Mouse (Mus musculus) brain, adult 2 months (tissue): Measurements from ENCODE around the gene Pnpla5.
A peak's percentile ranks its signal among the peaks of the same experiment; 100 is the strongest.
"Not testable (repeated sequence)": the region's sequence is repeated elsewhere in the genome, so short reads cannot be mapped to it uniquely, and the experiment has no call there.

Experiments used
- DNase-seq: peaks from one replicate; pipeline ENCODE4 v3.0.0; 2011; ENCODE audit warnings: low read depth, low spot score

Pnpla5 gene

DNA sequence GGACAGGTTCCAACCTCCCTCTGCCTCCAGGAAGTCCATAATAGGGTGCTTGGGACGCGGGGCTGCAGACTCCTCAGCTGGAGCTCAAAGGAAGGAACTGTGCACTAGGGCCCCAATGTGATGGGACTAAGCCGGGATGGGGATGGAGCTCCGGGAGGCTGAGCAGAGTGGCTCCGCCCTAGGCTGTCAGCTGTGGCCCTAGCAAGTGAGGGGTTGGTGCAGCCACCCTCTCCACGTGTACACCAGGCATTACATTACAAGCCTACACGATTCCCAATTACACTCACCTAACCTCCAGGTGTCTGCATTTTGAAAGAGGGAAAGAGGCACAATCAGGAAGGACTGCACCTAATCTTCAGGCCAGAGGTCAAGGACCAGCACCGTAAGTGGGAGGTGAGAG, at the start of gene Pnpla5:
Gene Pnpla5 (minus strand): TSS at position 101 of the 400 bp plus-strand sequence.
- no peak for DNase-seq

- no peak for DNase-seq
These were observed 48.2 kb upstream of the Pnpla5 start for GRCm38 (mm10) chr15:84171166-84171565.

- no peak for DNase-seq
These were observed 46.5 kb upstream of the Pnpla5 start for GRCm38 (mm10) chr15:84169511-84169910.

- DNase-seq, result peak; percentile 64
These were observed 45.5 kb upstream of the Pnpla5 start for GRCm38 (mm10) chr15:84168170-84169161.

- DNase-seq, result peak; percentile 99
These were observed 44.6 kb upstream of the Pnpla5 start, which contains the start of gene Pnpla3 for GRCm38 (mm10) chr15:84167600-84167999. Gene Pnpla3 (plus strand): TSS chr15:84167837.

- no peak for DNase-seq
These were observed 43.8 kb upstream of the Pnpla5 start for GRCm38 (mm10) chr15:84166818-84167217.

GRCm38 (mm10) chr15:84161871-84162270, 38.9 kb upstream of the Pnpla5 start:
- DNase-seq, result no peak

- not testable (repeated sequence) for DNase-seq
These were observed 34.6 kb upstream of the Pnpla5 start for GRCm38 (mm10) chr15:84157530-84157929.

DNA sequence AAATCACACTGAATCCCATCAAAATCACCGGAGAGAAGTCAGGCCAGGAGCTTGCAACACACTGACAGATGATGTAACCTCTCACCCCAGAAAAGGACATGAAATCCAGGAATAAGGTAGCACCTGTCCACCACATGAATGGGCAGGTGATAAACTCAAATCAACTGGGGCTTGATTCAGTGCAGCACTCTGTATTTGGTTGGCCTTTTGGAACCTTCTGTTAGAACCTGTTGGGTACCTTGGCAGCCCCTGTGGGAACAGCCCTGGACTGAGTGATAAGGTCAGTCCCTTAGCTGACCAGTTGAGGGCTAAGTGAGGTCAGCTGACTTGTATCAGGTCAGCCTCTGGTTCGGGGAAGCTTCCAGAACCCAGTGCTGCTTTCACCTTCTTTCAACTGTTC, 33.2 kb upstream of the Pnpla5 start:
- DNase-seq, result no peak

- no peak for DNase-seq
These were observed 18.0 kb upstream of the Pnpla5 start for GRCm38 (mm10) chr15:84140929-84141328.

GRCm38 (mm10) chr15:84140109-84140508, 17.1 kb upstream of the Pnpla5 start:
- DNase-seq, result no peak

DNA sequence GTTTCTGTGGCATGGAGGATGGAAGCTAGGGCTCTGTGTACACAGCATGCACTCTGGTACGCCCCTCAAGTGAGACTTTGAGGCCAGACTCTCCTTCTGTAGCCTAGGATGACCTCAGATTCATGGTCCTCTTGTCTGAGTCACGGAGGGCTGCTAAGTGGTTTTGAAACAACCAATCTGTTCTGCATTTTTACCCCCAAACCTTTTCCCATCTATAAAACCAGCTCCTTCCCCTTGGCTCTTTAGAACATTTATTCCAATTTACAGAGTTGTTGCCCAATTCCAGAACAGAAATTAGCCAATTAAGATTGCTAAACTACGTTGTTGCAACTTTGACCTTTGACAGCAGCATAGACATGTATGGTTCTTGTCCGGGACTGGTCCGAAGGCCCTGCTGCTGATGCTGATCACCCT, 16.6 kb upstream of the Pnpla5 start:
- no peak for DNase-seq

DNA sequence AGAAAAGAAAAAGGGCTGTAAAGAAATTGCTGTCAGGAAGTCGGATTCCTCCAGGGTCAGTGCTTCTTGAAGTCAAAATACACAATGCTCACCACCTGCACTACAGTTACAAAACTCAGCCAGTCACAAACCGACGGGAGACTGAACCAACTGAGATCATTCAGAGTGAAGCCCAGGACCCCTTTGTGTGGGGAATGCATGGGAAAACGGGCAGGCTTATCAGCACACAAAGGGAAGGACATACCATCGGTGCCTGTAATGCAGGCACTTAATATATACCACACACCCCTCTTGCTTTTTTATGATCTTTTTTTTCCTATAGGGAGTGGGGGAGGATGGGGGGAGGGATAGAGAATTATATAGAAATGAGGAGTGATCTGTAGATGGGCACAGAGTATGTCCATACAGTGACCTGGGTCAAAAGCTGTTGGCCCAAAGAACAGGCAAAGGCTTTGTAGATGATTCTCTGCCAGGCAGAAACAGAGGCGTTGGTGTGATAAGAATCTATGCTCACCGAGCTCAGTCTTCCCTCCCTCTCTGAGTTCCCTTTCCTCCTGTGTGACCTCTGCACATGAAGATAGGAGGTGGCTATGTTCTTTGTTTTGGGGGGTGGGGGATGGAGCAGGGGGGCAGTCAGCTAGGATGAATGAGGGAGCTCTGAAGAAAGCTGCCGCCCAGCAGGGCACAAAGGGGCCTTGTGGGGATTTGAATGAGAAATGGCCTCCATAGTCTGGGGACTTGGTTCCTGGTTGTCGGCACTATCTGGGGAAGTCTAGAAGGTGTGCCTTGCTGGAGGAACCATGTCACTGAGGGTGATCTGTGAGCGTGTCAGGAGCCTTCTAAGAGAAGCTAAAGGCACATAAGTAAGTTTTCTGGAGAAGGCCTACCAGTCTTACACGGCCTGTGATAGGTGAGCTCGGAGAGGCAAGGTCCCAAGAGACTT, 13.8 kb upstream of the Pnpla5 start:
- no peak for DNase-seq

DNA sequence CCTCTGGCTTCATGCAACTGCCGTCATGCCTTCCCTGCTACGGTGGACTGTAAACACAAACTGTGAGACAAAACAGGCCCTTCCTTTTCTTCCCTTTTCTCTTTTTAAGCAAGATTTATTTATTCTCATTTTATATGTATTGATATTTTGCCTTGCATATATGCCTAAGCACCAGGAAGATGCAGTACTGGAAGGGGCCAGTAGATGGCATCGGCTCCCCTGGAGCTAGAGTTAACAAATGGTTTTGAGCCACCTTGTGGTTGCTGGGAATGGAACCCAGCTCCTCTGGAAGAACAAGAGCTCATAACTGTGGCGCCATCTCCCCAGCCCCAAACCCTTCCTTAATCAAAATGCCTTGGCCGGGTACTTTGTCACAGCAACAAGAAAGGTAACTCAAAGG, 12.5 kb upstream of the Pnpla5 start:
- DNase-seq, result peak; percentile 31

DNA sequence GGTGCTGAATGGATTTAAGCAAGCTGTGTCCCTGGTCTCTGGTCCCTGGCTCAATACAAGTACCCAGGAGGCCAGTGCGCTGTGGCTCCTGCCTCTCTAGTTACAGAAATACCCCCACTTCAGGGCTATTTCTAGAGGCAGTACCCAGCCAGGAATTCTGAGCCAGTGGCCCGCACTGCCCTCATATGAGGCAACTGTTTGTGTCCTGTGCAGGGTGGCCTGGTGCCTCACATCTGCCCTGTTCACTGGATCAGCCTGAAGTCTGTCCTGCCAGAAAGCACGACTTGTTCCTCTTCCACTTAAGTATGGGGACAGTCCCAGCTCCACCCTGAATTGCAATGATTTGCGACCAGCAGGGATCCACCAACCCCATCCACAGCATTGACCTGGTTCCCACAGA, 10.5 kb upstream of the Pnpla5 start:
- DNase-seq, result no peak

DNA sequence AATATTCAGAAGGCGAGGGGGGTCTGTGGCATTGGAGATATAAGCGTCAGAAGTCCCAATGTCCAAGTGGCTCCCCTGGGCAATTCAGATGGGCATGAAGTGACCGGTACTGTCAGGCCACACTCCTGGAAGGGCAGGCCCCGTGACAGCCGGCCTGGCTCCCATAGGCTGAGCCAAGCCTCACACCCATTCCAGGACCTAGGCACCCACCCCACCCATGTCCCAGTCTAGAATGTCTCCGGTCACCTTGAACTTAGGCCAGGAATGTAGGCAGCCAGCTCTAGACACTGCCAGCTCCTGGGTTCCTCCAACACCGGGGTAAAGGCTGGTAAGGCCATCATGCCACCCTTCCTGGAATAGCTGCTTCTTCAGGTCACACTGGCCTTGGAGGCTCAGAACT, 9.0 kb upstream of the Pnpla5 start:
- peak; percentile 5 for DNase-seq

- DNase-seq, result peak; percentile 96
These were observed 8.3 kb upstream of the Pnpla5 start for GRCm38 (mm10) chr15:84131096-84131786.

- no peak for DNase-seq
These were observed 3.9 kb upstream of the Pnpla5 start for GRCm38 (mm10) chr15:84126871-84127270.

DNA sequence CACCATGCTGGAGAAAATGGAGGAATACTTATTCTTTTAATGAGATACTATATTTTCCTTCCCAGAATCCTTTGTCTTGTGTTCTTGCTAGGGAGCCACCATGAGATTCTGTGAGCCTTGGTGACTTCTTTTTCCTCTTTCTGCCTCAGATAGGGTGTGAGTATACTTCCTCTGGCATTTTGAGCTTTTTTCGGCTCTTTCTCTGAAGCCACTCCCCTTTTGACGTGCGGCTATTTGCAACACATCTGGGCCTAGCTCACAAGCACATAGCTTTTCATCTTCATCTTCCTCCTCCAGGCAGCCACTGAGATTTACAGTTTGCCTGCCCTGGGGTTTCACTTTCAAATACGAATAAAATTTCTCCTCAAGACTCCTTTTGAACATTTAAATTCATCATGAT, 3.5 kb upstream of the Pnpla5 start:
- DNase-seq, result no peak

GRCm38 (mm10) chr15:84124086-84124485, 1.1 kb upstream of the Pnpla5 start:
- no peak for DNase-seq

DNA sequence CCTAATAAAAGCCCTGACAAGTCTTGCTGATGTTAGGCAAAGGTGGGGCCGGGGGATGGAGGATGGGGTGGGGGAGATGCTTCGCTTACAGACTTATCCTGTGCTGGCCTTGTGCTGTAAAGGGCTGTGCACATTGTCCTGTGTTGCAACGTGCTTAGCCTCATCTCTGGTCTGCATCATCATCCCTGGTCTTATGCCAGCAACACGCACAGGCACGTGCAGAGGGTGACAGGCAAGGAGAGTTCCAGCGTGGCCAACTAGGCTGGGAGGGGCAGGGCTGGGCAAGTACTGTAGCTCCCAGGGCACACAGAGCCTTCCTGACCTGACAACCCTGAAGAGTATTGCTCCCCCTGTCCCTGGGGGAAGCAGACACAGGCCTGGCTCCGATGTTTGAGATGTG, 1.9 kb downstream of the Pnpla5 start:
- no peak for DNase-seq
